Mouse (Mus musculus) gastrocnemius, postnatal 10 days (tissue): ENCODE data around the gene Gpr171. TPM values are rescaled to one million over a fixed set of nuclear protein-coding genes. Genes with fewer than 3 reads are reported as not detected.
"Not testable (repeated sequence)": the region's sequence is repeated elsewhere in the genome, so short reads cannot be mapped to it uniquely, and the experiment has no call there.

Source experiments
- DNase-seq: peaks from one replicate; pipeline ENCODE4 v3.0.0; 2021; ENCODE audit warnings: mixed read lengths
- total RNA-seq, 2 experiments: library from RNA; stranded (reverse); gene quantifications; 2 replicates each; pipeline ENCODE4 v1.2.3; 2021

Gene Gpr171
- total RNA-seq, 2 experiments from 2014 or later = 0.09 TPM; not detected in 1

- no peak for DNase-seq
Observed at GRCm38 (mm10) chr3:59113973-59114517, 12.4 kb upstream of the Gpr171 start.

GRCm38 (mm10) chr3:59113291-59113690, 11.7 kb upstream of the Gpr171 start:
- DNase-seq = not testable (repeated sequence)

- no peak for DNase-seq
Observed at GRCm38 (mm10) chr3:59111944-59112343, 10.3 kb upstream of the Gpr171 start.

GRCm38 (mm10) chr3:59109834-59110233, 8.2 kb upstream of the Gpr171 start:
- not testable (repeated sequence) for DNase-seq

- no peak for DNase-seq
Observed at GRCm38 (mm10) chr3:59107439-59107838, 5.8 kb upstream of the Gpr171 start.

GRCm38 (mm10) chr3:59104462-59104861, 2.8 kb upstream of the Gpr171 start:
- no peak for DNase-seq

GRCm38 (mm10) chr3:59102146-59102545, 525 bp upstream of the Gpr171 start:
- DNase-seq = no peak

- no peak for DNase-seq
Observed at GRCm38 (mm10) chr3:59098540-59098939, 3.1 kb downstream of the Gpr171 start.

GRCm38 (mm10) chr3:59097421-59097820, 4.2 kb downstream of the Gpr171 start:
- no peak for DNase-seq

GRCm38 (mm10) chr3:59092702-59093101, 8.9 kb downstream of the Gpr171 start:
- no peak for DNase-seq

GRCm38 (mm10) chr3:59080919-59081318, 20.7 kb downstream of the Gpr171 start:
- no peak for DNase-seq

GRCm38 (mm10) chr3:59080293-59080916, 21.2 kb downstream of the Gpr171 start:
- no peak for DNase-seq

- DNase-seq = peak; percentile 26
Observed at GRCm38 (mm10) chr3:59079327-59079726, 22.3 kb downstream of the Gpr171 start.

- DNase-seq = no peak
Observed at GRCm38 (mm10) chr3:59078585-59078984, 23.0 kb downstream of the Gpr171 start.

- DNase-seq = no peak
Observed at GRCm38 (mm10) chr3:59077278-59077677, 24.3 kb downstream of the Gpr171 start.

GRCm38 (mm10) chr3:59069071-59069470, 32.5 kb downstream of the Gpr171 start:
- not testable (repeated sequence) for DNase-seq

- no peak for DNase-seq
Observed at GRCm38 (mm10) chr3:59066558-59067294, 34.9 kb downstream of the Gpr171 start.

- DNase-seq = no peak
Observed at GRCm38 (mm10) chr3:59065937-59066336, 35.7 kb downstream of the Gpr171 start.

GRCm38 (mm10) chr3:59063431-59063830, 38.2 kb downstream of the Gpr171 start:
- DNase-seq = no peak

GRCm38 (mm10) chr3:59062141-59062540, 39.5 kb downstream of the Gpr171 start:
- DNase-seq = no peak

- no peak for DNase-seq
Observed at GRCm38 (mm10) chr3:59060131-59060530, 41.5 kb downstream of the Gpr171 start.

GRCm38 (mm10) chr3:59059022-59059541, 42.5 kb downstream of the Gpr171 start:
- peak; percentile 36 for DNase-seq

- no peak for DNase-seq
Observed at GRCm38 (mm10) chr3:59054834-59055535, 46.6 kb downstream of the Gpr171 start.
